Mouse (Mus musculus) lung, postnatal 0 days (tissue): ENCODE measurements around the gene Ppp1r9b. TPM values are rescaled to one million over a fixed set of nuclear protein-coding genes. Genes with fewer than 3 reads are reported as not detected.
A peak's percentile ranks its signal among the peaks of the same experiment; 100 is the strongest.

ENCODE experiments used
- ATAC-seq: fragments of 200-750 bp; cut with Nextera tagmentation; 2 replicates; pipeline ENCODE4 v1.8.0; 2017; ENCODE audit warnings: moderate library complexity
- DNase-seq: peaks from one replicate; pipeline ENCODE4 v3.0.0-alpha.2; 2016; ENCODE audit warnings: low spot score
- H3K27ac ChIP-seq: fragments of 300-500 bp; sonication (generic); 2 replicates; pipeline ENCODE4 v1.5.1; 2014; ENCODE audit warnings: antibody characterized with exemption, mild to moderate bottlenecking, low read length, mixed read lengths
- H3K27me3 ChIP-seq: fragments of 300-500 bp; sonication (generic); replicated peaks from 2 replicates; pipeline ENCODE4 v1.6.1; 2014; ENCODE audit warnings: low read length, mixed read lengths; ENCODE audit not compliant: insufficient read depth
- H3K36me3 ChIP-seq: fragments of 300-500 bp; sonication (generic); 2 replicates; pipeline ENCODE4 v1.6.1; 2014; ENCODE audit warnings: low read length, mixed read lengths; ENCODE audit not compliant: insufficient read depth
- H3K4me1 ChIP-seq: fragments of 300-500 bp; sonication (generic); 2 replicates; pipeline ENCODE4 v1.6.1; 2014; ENCODE audit warnings: antibody characterized with exemption, low read depth, low read length, mixed read lengths; ENCODE audit not compliant: insufficient read depth
- H3K4me2 ChIP-seq: fragments of 300-500 bp; sonication (generic); replicated peaks from 2 replicates; pipeline ENCODE4 v1.6.1; 2014; ENCODE audit warnings: low read depth, mild to moderate bottlenecking, low read length, moderate library complexity, mixed read lengths
- H3K4me3 ChIP-seq: fragments of 300-500 bp; sonication (generic); 2 replicates; pipeline ENCODE4 v1.5.1; 2014; ENCODE audit warnings: low read depth, low read length
- H3K9ac ChIP-seq: fragments of 300-500 bp; sonication (generic); replicated peaks from 2 replicates; pipeline ENCODE4 v1.6.1; 2014; ENCODE audit warnings: low read depth, mild to moderate bottlenecking
- H3K9me3 ChIP-seq: fragments of 300-500 bp; sonication (generic); 2 replicates; pipeline ENCODE4 v1.6.1; 2016; ENCODE audit warnings: low read length, mixed read lengths
- CTCF ChIP-seq: IDR thresholded peaks from 2 replicates; pipeline ENCODE4 v1.5.1; 2016; ENCODE audit warnings: antibody characterized with exemption, mild to moderate bottlenecking
- EP300 ChIP-seq: IDR thresholded peaks from 2 replicates; pipeline ENCODE4 v1.6.1; 2016; ENCODE audit warnings: antibody characterized with exemption, mild to moderate bottlenecking, control low read depth
- WGBS: fragments of 180-500 bp; shearing (Covaris S2); extraction: QIAGEN DNeasy Blood & Tissue Kit; methylation state at CpG from one replicate; pipeline ENCODE4 v1.1.7; 2014; 5-methylcytosine and 5-hydroxymethylcytosine counted together
- polyA plus RNA-seq: library from polyadenylated mRNA; unstranded; fragments of >200 nt; fragmentation: Nextera tagmentation; extraction: Ambion mirVana; gene quantifications from 2 replicates; pipeline ENCODE4 v1.2.1, GENCODE M21; 2015

Ppp1r9b gene
- 9.8 and 11.5 TPM in 2 replicates for polyA plus RNA-seq

DNA sequence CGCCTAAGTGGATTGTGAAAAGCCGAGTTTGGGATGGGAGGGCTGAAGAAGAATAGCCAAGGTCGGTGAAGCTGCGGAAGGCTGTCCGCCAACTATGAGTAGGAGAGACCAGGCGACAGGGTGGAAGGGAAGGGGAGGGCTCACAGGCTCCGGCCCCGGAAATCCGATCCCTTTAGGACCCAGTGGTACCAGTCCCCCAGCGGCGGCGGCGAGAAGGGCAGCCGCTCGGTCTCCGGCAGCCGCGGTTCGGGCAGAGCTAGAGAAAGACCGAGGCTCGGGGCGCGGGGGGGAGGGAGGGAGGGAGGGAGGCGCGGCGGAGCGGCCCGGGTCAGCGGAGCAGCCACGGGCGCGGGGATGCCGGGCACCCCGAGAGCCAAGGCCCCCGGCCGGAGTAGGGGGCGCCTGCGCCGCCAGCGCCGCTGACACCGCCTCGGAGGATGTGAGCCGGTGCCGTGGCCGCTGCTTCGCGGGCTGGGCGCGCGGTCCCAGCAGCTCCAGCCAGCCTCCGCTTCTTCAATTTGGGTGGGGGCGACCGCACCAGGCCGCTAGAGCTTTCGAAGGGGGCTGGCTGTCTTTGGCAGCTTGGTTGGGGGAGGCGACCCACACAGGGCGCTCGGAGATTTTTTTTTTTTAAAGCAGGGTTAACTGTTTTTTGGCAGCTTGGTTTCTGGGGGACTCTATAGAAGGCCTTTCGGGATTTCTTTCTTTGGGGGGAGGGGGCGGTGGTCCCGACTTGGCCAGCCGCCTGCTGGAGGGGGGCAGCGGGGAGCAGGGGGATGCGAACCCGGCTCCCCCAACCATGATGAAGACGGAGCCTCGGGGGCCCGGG, at the start of gene Ppp1r9b:
Gene Ppp1r9b (plus strand): TSS at position 287 of the 829 bp plus-strand sequence.
- peak within 1 kb of the TSS; percentile 87 for H3K4me3 ChIP-seq
- ATAC-seq = peak; percentile 81
- no peaks in the 10 kb centered on the region for H3K27me3 ChIP-seq
- 3% methylated on average over 57 of the region's 69 CpGs for WGBS
- peak within 1 kb of the TSS; percentile 94 for H3K4me2 ChIP-seq
- peak; percentile 96 for DNase-seq
- peak; percentile 78 for TF ChIP-seq CTCF
- no peak for TF ChIP-seq EP300
- peak within 1 kb of the TSS; percentile 87 for H3K27ac ChIP-seq
- no peaks in the 10 kb centered on the region for H3K9me3 ChIP-seq
- no peaks in the 10 kb centered on the region for H3K36me3 ChIP-seq
- peak within 1 kb of the TSS; percentile 68 for H3K9ac ChIP-seq
- H3K4me1 ChIP-seq = peaks cover 39% of the 10 kb centered on the region; the same call in 1 of the 2 replicates

DNA sequence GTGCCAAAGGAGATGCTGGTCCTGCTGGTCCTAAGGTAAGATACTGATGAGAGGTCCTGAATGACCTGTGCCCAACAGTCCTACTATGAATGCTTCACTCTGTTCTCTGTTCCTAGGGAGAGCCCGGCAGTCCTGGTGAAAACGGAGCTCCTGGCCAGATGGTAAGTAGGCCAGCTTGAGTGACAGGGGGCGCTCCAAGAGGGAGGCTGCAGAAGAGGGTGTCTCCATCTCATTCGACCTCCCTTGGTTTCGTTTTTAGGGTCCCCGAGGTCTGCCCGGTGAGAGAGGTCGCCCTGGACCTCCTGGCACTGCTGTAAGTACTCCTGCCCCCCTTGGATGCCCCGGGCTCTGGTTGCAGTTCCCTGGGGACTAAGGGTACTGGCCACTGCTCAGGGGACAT, 49.7 kb upstream of the Ppp1r9b start:
- no peaks in the 10 kb centered on the region for H3K9me3 ChIP-seq
- no peak overlapping the region for H3K9ac ChIP-seq
- TF ChIP-seq EP300 (no peak), CTCF (no peak)
- DNase-seq (no peak), ATAC-seq (no peak)
- H3K4me2 ChIP-seq = no peak overlapping the region
- no peaks in the 10 kb centered on the region for H3K36me3 ChIP-seq
- no peak overlapping the region for H3K4me3 ChIP-seq
- no peaks in the 10 kb centered on the region for H3K4me1 ChIP-seq
- H3K27me3 ChIP-seq = peaks cover 10% of the 10 kb centered on the region; the same call in 1 of the 2 replicates
- no peak overlapping the region for H3K27ac ChIP-seq
- WGBS = 44% methylated on average over 8 of the region's 9 CpGs

DNA sequence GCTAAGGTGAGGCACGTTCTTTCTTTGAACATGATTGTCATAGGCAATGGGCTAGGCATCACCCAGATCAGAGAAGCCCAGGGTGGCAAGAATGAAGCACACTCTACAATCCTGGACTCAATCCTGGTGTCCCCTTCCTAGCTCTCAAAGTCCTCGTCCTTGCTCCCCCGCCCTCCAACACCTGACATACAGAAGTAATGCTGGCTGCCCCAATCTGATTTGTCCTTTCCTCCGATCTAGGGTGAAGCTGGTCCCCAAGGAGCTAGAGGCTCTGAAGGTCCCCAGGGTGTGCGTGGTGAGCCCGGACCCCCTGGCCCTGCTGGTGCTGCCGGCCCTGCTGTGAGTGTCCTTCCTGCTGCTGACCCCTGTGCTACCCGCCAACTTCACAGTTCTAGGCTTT, 49.1 kb upstream of the Ppp1r9b start:
- H3K36me3 ChIP-seq = no peaks in the 10 kb centered on the region
- no peak overlapping the region for H3K4me3 ChIP-seq
- no peak for DNase-seq
- H3K27ac ChIP-seq = no peak overlapping the region
- no peak overlapping the region for H3K4me2 ChIP-seq
- H3K27me3 ChIP-seq = peaks cover 6% of the 10 kb centered on the region; the same call in 1 of the 2 replicates
- no peak for ATAC-seq
- H3K9me3 ChIP-seq = no peaks in the 10 kb centered on the region
- WGBS = 71% methylated on average over 8 of the region's 8 CpGs
- TF ChIP-seq CTCF = no peak
- H3K4me1 ChIP-seq = no peaks in the 10 kb centered on the region
- no peak overlapping the region for H3K9ac ChIP-seq

DNA sequence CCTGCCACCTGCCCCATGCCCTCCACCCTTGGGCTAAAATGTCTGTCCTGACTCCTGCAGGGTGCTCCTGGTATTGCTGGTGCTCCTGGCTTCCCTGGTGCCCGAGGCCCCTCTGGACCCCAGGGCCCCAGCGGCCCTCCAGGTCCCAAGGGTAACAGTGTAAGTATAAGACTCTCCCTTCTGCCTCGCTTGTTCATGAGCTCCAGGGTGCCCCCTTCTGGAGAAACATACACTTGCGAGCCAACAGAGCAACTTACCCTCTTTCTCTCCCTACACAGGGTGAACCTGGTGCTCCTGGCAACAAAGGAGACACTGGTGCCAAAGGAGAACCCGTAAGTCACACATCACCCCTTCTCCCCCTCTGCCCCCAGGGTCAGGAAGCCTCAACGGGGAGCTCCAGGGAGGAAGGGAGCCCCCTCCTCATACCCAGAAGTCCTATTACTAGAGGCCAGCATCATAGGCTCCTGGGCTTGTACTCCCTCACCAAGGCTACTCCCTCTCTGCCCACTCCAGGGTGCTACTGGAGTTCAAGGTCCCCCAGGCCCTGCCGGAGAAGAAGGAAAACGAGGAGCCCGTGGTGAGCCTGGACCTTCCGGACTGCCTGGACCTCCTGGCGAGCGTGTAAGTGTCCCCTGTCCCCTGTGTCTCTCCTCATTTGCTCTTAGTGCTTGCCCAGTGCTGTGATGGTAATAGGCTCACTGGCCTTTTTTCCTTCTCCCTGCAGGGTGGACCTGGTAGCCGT, 48.4 kb upstream of the Ppp1r9b start:
- no peak overlapping the region for H3K4me2 ChIP-seq
- DNase-seq (peak; percentile 43), ATAC-seq (no peak)
- no peaks in the 10 kb centered on the region for H3K4me1 ChIP-seq
- peaks cover 6% of the 10 kb centered on the region; the same call in 1 of the 2 replicates for H3K27me3 ChIP-seq
- H3K9me3 ChIP-seq = no peaks in the 10 kb centered on the region
- no peaks in the 10 kb centered on the region for H3K36me3 ChIP-seq
- TF ChIP-seq EP300 (no peak), CTCF (peak; percentile 67)
- H3K27ac ChIP-seq = no peak overlapping the region
- no peak overlapping the region for H3K4me3 ChIP-seq
- H3K9ac ChIP-seq = no peak overlapping the region
- 54% methylated on average over 12 of the region's 13 CpGs for WGBS

DNA sequence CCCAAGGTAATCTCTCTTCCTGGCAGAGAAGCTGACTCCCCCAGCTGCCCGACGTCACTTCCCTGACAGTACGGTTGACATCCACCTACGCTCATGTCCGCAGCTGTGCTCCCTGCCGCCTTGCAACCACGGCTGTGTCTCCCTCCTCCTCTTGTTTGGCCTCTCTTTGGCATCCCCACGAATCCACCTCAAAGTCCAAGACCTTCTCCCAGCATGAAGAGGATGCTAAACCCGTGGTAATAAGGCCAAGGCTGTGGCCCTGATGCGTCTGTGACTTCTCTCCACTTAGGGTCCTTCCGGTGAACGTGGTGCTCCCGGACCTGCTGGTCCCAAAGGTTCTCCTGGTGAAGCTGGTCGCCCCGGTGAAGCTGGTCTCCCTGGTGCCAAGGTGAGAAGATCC, 47.8 kb upstream of the Ppp1r9b start:
- H3K4me1 ChIP-seq = no peaks in the 10 kb centered on the region
- ATAC-seq = no peak
- WGBS = 71% methylated on average over 15 of the region's 15 CpGs
- H3K27ac ChIP-seq = no peak overlapping the region
- no peak overlapping the region for H3K4me3 ChIP-seq
- no peak overlapping the region for H3K9ac ChIP-seq
- no peaks in the 10 kb centered on the region for H3K36me3 ChIP-seq
- H3K9me3 ChIP-seq = no peaks in the 10 kb centered on the region
- no peak for DNase-seq
- peaks cover 5% of the 10 kb centered on the region; the same call in 1 of the 2 replicates for H3K27me3 ChIP-seq
- no peak for TF ChIP-seq CTCF
- TF ChIP-seq EP300 = no peak
- no peak overlapping the region for H3K4me2 ChIP-seq

GRCm38 (mm10) chr11:94944295-94944694, 46.5 kb upstream of the Ppp1r9b start:
- Histone ChIP-seq H3K9ac (no peak overlapping the region), H3K9me3 (no peaks in the 10 kb centered on the region), H3K4me3 (no peak overlapping the region), H3K27me3 (no peaks in the 10 kb centered on the region), H3K27ac (no peak overlapping the region), H3K36me3 (no peaks in the 10 kb centered on the region), H3K4me1 (no peaks in the 10 kb centered on the region), H3K4me2 (no peak overlapping the region)
- DNase-seq = no peak
- ATAC-seq = no peak
- WGBS = 28% methylated on average over 8 of the region's 8 CpGs
- peak; percentile 25; the same call in 1 of the 2 replicates for TF ChIP-seq CTCF
- no peak for TF ChIP-seq EP300
